Mouse (Mus musculus) layer of hippocampus, postnatal 14 days (tissue): ENCODE measurements at regions not wholly inside any gene's neighbourhood (a gene's known extent, or its start where the extent isn't known, plus 50 kb on each side); places are given as distances from the start of the nearest gene placed in this dataset.
A peak's percentile ranks its signal among the peaks of the same experiment; 100 is the strongest.
"Not testable (repeated sequence)": the region's sequence is repeated elsewhere in the genome, so short reads cannot be mapped to it uniquely, and the experiment has no call there.

Source experiments
- DNase-seq, 2 experiments: peaks; one replicate each; pipeline ENCODE4 v3.0.0; 2021 to 2022; ENCODE audit warnings: low spot score in 2 of 2, mixed read lengths in 1 of 2
- microRNA-seq, 2 experiments: library from miRNA; unstranded; fragments of <30 nt; microRNA quantifications; one replicate each; pipeline ENCODE4 v1.2.0; 2021

DNA sequence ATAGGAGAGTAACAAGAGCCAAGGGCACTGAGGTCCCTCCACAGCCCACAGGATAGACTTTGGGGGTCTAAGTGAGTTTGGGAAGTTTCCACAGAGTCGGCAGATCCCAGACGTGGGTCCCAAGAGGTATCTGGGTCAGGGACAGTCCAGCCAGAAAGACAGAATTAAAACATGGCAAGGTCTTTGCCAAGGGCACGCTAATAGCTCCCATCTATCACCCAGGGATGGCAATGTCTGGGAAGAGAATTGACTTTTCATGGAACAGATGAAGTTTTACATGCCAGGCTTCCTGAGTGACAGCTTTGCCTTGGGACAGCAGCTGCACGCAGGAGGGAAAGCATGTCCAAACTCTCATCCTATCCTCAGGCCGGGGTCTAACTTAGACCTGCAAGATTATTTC, 563.5 kb downstream of the Gm10330 start:
- not testable (repeated sequence) for DNase-seq

DNA sequence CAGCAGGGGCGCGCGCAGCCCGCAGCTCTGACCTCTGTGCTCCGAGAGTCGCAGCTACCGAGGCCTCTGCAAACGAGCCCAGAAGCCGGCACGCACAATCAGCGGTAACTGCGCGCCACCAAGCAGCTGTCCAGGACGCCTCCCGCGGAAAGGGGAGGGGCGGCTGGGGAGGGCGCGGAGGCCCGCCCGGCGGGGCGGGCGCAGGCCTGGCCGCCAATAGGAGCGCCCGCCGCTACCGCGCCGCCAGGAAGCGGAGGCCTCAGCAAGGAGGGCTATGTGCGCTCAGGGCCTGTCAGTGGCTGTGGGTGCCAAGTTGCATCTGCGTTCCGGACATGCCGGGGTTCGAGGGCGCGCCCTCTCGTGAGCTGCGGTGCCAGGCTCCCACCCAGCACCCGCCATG, 590.5 kb downstream of the Gm10330 start:
- peak; percentile 0 to 2 for DNase-seq

DNA sequence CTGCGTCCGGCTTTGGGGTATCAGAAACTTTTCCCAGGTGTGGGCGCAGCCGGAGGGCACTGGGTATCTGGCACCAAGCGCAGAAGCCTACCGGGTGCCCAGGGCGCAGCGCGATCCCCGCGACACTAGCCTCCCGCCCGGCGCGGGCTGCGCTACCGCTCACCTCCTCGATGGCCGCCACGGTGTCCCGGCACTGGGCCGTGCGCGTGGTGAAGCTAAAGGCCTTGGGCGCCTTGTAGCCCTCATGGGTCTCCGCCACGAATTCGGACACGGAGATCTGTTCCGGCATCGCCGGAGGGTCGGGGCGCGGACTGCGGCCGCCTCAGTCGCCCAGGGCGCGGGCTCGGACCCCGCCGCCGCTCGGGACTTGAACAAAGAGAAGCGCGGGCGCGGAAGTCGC, 591.0 kb downstream of the Gm10330 start:
- not testable (repeated sequence) for DNase-seq

Small RNA genes lying in the stretch of these regions (microRNA-seq; reads per million reads assigned to microRNA genes)
- 0 reads per million in 2 experiments for gene Gm26140
